Mouse (Mus musculus) heart, embryonic 15.5 days (tissue): ENCODE measurements around the gene Dph5. TPM values are rescaled to one million over a fixed set of nuclear protein-coding genes. Genes with fewer than 3 reads are reported as not detected.

ENCODE experiments used
- ATAC-seq: fragments of 200-750 bp; cut with Nextera tagmentation; replicated peaks from 2 replicates; pipeline ENCODE4 v1.8.0; 2017; ENCODE audit warnings: low read depth, moderate TSS enrichment; ENCODE audit not compliant: insufficient number of reproducible peaks, insufficient read depth, low FRiP score
- H3K27ac ChIP-seq: fragments of 300-500 bp; sonication (generic); 2 replicates; pipeline ENCODE4 v1.5.1; 2015; ENCODE audit warnings: mild to moderate bottlenecking, inconsistent platforms
- H3K27me3 ChIP-seq: fragments of 300-500 bp; sonication (generic); 2 replicates; pipeline ENCODE4 v1.6.1; 2015; ENCODE audit warnings: inconsistent platforms
- H3K36me3 ChIP-seq: fragments of 300-500 bp; sonication (generic); 2 replicates; pipeline ENCODE4 v1.6.1; 2015; ENCODE audit warnings: mild to moderate bottlenecking, inconsistent platforms
- H3K4me1 ChIP-seq: fragments of 300-500 bp; sonication (generic); replicated peaks from 2 replicates; pipeline ENCODE4 v1.6.1; 2015; ENCODE audit warnings: inconsistent platforms
- H3K4me2 ChIP-seq: fragments of 300-500 bp; sonication (generic); 2 replicates; pipeline ENCODE4 v1.6.1; 2015; ENCODE audit warnings: inconsistent platforms, mild to moderate bottlenecking, moderate library complexity
- H3K4me3 ChIP-seq: fragments of 300-500 bp; sonication (generic); 2 replicates; pipeline ENCODE4 v1.5.1; 2015; ENCODE audit warnings: mild to moderate bottlenecking, inconsistent platforms
- H3K9ac ChIP-seq: fragments of 300-500 bp; sonication (generic); 2 replicates; pipeline ENCODE4 v1.6.1; 2015; ENCODE audit warnings: mild to moderate bottlenecking, inconsistent platforms
- H3K9me3 ChIP-seq: fragments of 300-500 bp; sonication (generic); replicated peaks from 2 replicates; pipeline ENCODE4 v1.6.1; 2016; ENCODE audit warnings: inconsistent platforms
- WGBS: fragments of 180-500 bp; shearing (Covaris S2); methylation state at CpG from one replicate; pipeline ENCODE4 v1.1.7; 2015; ENCODE audit warnings: mixed read lengths; 5-methylcytosine and 5-hydroxymethylcytosine counted together
- microRNA-seq: library from miRNA; unstranded; fragments of <30 nt; microRNA quantifications from one replicate; pipeline ENCODE4, GENCODE M21; 2016
- polyA plus RNA-seq: library from polyadenylated mRNA; unstranded; fragments of >200 nt; fragmentation: Nextera tagmentation; extraction: Ambion mirVana; gene quantifications from 2 replicates; pipeline ENCODE4 v1.2.1, GENCODE M21; 2015

Dph5 gene
- polyA plus RNA-seq, 1 experiment from 2014 or later, result 15.2 TPM

DNA sequence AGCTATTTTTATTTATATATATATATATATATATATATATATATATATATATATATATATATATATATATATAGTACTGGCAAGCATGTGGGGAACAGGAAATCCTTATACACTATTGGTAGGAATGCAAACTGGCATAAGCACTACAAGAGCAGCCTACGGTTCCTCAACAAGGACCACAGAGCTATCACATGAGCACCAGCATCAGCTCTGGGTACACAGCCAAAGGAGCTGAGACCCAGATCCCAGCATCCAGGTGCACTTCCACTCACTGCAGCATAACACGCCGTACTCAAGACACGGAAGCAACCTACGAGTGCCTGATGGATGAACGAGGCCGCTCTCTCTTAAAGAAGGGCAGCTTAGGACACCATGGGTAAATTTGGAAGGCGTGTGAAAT, 95.6 kb downstream of the Dph5 start:
- H3K9ac ChIP-seq, result no peak overlapping the region
- no peaks in the 10 kb centered on the region for H3K9me3 ChIP-seq
- H3K4me1 ChIP-seq, result 0 out of 2 replicates have a peak, but pooled peaks cover 4% of the 10 kb centered on the region
- no peak overlapping the region for H3K4me3 ChIP-seq
- no peak overlapping the region for H3K27ac ChIP-seq
- no peak for ATAC-seq
- peaks cover 44% of the 10 kb centered on the region for H3K36me3 ChIP-seq
- H3K27me3 ChIP-seq, result no peaks in the 10 kb centered on the region
- 89% methylated on average over 8 of the region's 8 CpGs for WGBS
- H3K4me2 ChIP-seq, result no peak overlapping the region

Small RNA genes within 50 kb of the gene (microRNA-seq; reads per million reads assigned to microRNA genes)
- gene Mir669n, result not detected

Other genes starting within 250 kb of the Dph5 start
- 75.5 and 85.4 TPM in 2 replicates for gene S1pr1, start 172.8 kb upstream of the Dph5 start, polyA plus RNA-seq
- gene Slc30a7, start 119.6 kb downstream of the Dph5 start, polyA plus RNA-seq, result 13.8 and 20.1 TPM in 2 replicates
- 17.7 and 19.0 TPM in 2 replicates for gene Extl2, start 119.6 kb downstream of the Dph5 start, polyA plus RNA-seq
- 77.8 and 78.2 TPM in 2 replicates for gene Vcam1, start 241.9 kb downstream of the Dph5 start, polyA plus RNA-seq